Mouse (Mus musculus) kidney, embryonic 14.5 days (tissue): Measurements from ENCODE around the gene Cga. TPM values are rescaled to one million over a fixed set of nuclear protein-coding genes. Genes with fewer than 3 reads are reported as not detected.
A peak's percentile ranks its signal among the peaks of the same experiment; 100 is the strongest.

Source experiments
- ATAC-seq: fragments of 200-750 bp; cut with Nextera tagmentation; 2 replicates; pipeline ENCODE4 v1.8.0; 2017; ENCODE audit warnings: moderate number of reproducible peaks, mild to moderate bottlenecking, moderate TSS enrichment, moderate library complexity; ENCODE audit not compliant: low FRiP score, low TSS enrichment
- H3K27ac ChIP-seq: fragments of 300-500 bp; sonication (generic); 2 replicates; pipeline ENCODE4 v1.5.1; 2014; ENCODE audit warnings: low read depth, mild to moderate bottlenecking, low read length, moderate library complexity, mixed read lengths
- H3K27me3 ChIP-seq: fragments of 300-500 bp; sonication (generic); 2 replicates; pipeline ENCODE4 v1.6.1; 2014; ENCODE audit warnings: mild to moderate bottlenecking, low read length; ENCODE audit not compliant: control insufficient read depth, insufficient read depth
- H3K36me3 ChIP-seq: fragments of 300-500 bp; sonication (generic); 2 replicates; pipeline ENCODE4 v1.6.1; 2014; ENCODE audit warnings: low read length, mixed read lengths; ENCODE audit not compliant: control insufficient read depth, insufficient read depth
- H3K4me1 ChIP-seq: fragments of 300-500 bp; sonication (generic); 2 replicates; pipeline ENCODE4 v1.6.1; 2014; ENCODE audit warnings: low read length, mixed read lengths; ENCODE audit not compliant: control insufficient read depth, insufficient read depth
- H3K4me2 ChIP-seq: fragments of 300-500 bp; sonication (generic); replicated peaks from 2 replicates; pipeline ENCODE4 v1.6.1; 2014; ENCODE audit warnings: low read depth, mild to moderate bottlenecking, low read length
- H3K4me3 ChIP-seq: fragments of 300-500 bp; sonication (generic); 2 replicates; pipeline ENCODE4 v1.5.1; 2014; ENCODE audit warnings: mild to moderate bottlenecking, low read length
- H3K9ac ChIP-seq: fragments of 300-500 bp; sonication (generic); 2 replicates; pipeline ENCODE4 v1.6.1; 2014; ENCODE audit warnings: low read depth, mild to moderate bottlenecking, low read length, moderate library complexity
- H3K9me3 ChIP-seq: fragments of 300-500 bp; sonication (generic); 2 replicates; pipeline ENCODE4 v1.6.1; 2016; ENCODE audit warnings: low read length; ENCODE audit not compliant: control insufficient read depth
- WGBS: fragments of 180-500 bp; shearing (Covaris S2); extraction: QIAGEN DNeasy Blood & Tissue Kit; methylation state at CpG from one replicate; pipeline ENCODE4 v1.1.7; 2014; 5-methylcytosine and 5-hydroxymethylcytosine counted together
- polyA plus RNA-seq: library from polyadenylated mRNA; unstranded; fragments of >200 nt; fragmentation: Nextera tagmentation; extraction: Ambion mirVana; gene quantifications from 2 replicates; pipeline ENCODE4 v1.2.1, GENCODE M21; 2014

Cga gene
- polyA plus RNA-seq, 1 experiment from 2014 or later = not detected

DNA sequence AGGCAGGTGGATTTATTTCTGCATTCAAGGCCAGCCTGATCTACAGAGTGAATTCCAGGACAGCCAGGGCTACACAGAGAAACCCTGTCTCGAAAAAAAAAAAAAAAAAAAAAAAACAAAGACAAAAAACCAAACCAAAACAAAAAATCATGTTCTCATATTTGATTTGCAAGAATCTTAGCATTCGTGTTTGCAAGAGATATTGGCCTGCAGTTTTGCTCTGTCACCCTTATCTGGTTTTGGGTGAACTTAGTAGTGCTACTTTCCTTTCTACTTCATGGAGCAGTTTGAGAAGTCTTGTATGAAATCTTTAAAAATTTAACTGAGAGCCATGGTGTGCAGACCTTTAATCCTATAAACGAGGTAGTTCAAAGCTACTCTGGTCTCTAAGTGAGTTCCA, 23.8 kb upstream of the Cga start:
- ATAC-seq = no peak
- Histone ChIP-seq H3K4me1 (no peaks in the 10 kb centered on the region), H3K9ac (no peak overlapping the region), H3K27me3 (no peaks in the 10 kb centered on the region), H3K4me3 (no peak overlapping the region), H3K36me3 (no peaks in the 10 kb centered on the region; the same call in 1 of the 2 replicates), H3K4me2 (no peak overlapping the region), H3K27ac (no peak overlapping the region), H3K9me3 (no peaks in the 10 kb centered on the region)
- 92% methylated on average over 3 of the region's 3 CpGs for WGBS

DNA sequence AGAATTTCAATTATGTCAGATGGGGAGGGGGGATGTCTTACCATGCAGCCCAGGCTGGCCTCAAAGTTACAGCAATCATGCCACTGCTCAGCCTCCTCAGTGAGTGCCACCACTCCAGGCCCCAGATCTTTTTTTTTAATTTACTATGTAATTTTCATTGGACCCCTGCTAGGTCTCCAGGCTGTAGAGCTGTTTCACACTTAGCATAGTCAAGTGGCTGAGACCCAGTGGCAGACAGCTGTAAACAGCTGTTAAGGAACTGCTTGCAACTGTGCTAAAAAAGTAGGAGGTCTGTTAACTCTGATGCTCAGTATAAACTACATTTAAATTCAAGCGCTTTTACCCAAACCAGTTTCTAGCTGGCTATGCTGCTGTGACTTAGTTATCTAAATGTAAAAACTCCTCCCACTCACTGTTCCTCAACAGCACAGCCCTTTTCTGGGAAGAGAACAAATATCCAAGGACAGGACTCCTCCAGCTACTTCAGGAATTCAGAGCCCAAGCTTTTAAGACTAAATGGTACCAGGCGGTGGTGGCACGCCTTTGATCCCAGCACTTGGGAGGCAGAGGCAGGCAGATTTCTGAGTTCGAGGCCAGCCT, 20.6 kb upstream of the Cga start:
- no peak overlapping the region for H3K27ac ChIP-seq
- H3K27me3 ChIP-seq = no peaks in the 10 kb centered on the region
- no peaks in the 10 kb centered on the region for H3K4me1 ChIP-seq
- WGBS = 94% methylated on average over 4 of the region's 4 CpGs
- no peak overlapping the region for H3K4me3 ChIP-seq
- H3K36me3 ChIP-seq = peaks cover 2% of the 10 kb centered on the region; the same call in 1 of the 2 replicates
- no peak overlapping the region for H3K9ac ChIP-seq
- no peak; the same call in 1 of the 2 replicates for ATAC-seq
- H3K9me3 ChIP-seq = no peaks in the 10 kb centered on the region
- no peak overlapping the region for H3K4me2 ChIP-seq

- Histone ChIP-seq H3K27me3 (no peaks in the 10 kb centered on the region), H3K27ac (no peak overlapping the region), H3K36me3 (peaks cover 2% of the 10 kb centered on the region; the same call in 1 of the 2 replicates), H3K9me3 (no peaks in the 10 kb centered on the region), H3K4me1 (no peaks in the 10 kb centered on the region), H3K4me3 (no peak overlapping the region), H3K9ac (no peak overlapping the region), H3K4me2 (no peak overlapping the region)
- 80% methylated on average over 1 of the region's 1 CpGs for WGBS
- no peak for ATAC-seq
These were observed 19.3 kb upstream of the Cga start for GRCm38 (mm10) chr4:34874234-34874633.

DNA sequence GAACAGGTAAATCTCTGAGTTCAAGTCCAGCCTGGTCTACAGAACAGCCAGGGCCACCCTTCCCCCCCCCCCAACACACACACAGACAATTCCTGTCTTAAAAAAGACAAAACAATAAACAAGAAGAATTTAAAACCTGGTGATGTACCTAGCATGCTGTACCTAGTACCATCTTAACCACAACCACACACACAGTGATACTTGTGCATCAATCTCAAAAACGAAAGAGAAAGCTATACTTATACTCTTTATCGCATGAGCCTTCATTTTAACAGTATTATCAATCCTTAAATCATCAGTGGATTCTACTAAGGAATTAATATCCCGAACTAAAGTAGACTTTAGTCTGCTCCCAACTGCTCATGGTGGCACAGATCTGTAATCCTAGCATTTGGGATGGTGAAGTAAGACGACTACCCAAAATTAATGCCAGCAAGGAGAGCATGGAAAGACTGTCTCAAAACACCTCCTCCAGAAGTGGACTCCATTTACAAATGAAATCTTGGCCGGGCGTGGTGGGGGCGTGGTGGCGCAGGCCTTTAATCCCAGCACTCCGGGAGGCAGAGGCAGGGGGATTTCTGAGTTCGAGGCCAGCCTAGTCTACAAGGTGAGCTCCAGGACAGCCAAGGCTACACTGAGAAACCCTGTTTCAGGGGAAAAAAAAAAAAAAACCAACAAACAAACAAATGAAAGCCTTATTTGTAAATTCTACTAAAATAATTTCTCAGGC, 12.5 kb upstream of the Cga start:
- H3K9ac ChIP-seq = peak overlapping the region; percentile 100; the same call in 1 of the 2 replicates
- no peak overlapping the region for H3K27ac ChIP-seq
- ATAC-seq = no peak
- no peaks in the 10 kb centered on the region for H3K9me3 ChIP-seq
- 87% methylated on average over 10 of the region's 10 CpGs for WGBS
- H3K4me2 ChIP-seq = peak overlapping the region; percentile 71
- H3K36me3 ChIP-seq = peaks cover 2% of the 10 kb centered on the region; the same call in 1 of the 2 replicates
- H3K4me1 ChIP-seq = peaks cover 10% of the 10 kb centered on the region; the same call in 1 of the 2 replicates
- no peaks in the 10 kb centered on the region for H3K27me3 ChIP-seq
- peak overlapping the region; percentile 89; the same call in 1 of the 2 replicates for H3K4me3 ChIP-seq

- Histone ChIP-seq H3K9me3 (no peaks in the 10 kb centered on the region), H3K27me3 (no peaks in the 10 kb centered on the region), H3K27ac (peak overlapping the region; percentile 99; the same call in 1 of the 2 replicates), H3K9ac (peak overlapping the region; percentile 100), H3K4me1 (peaks cover 10% of the 10 kb centered on the region; the same call in 1 of the 2 replicates), H3K36me3 (peaks cover 2% of the 10 kb centered on the region; the same call in 1 of the 2 replicates), H3K4me2 (peak overlapping the region; percentile 71), H3K4me3 (peak overlapping the region; percentile 89)
- no peak for ATAC-seq
- whole genome bisulfite sequencing = 14% methylated on average over 4 of the region's 4 CpGs
These were observed 11.7 kb upstream of the Cga start for GRCm38 (mm10) chr4:34881851-34882250.

GRCm38 (mm10) chr4:34882291-34882769, 11.2 kb upstream of the Cga start:
- WGBS = 0% methylated on average over 35 of the region's 58 CpGs
- H3K9me3 ChIP-seq = no peaks in the 10 kb centered on the region
- no peaks in the 10 kb centered on the region for H3K27me3 ChIP-seq
- peak overlapping the region; percentile 89 for H3K4me3 ChIP-seq
- peak overlapping the region; percentile 100 for H3K9ac ChIP-seq
- peak overlapping the region; percentile 71 for H3K4me2 ChIP-seq
- peak overlapping the region; percentile 99 for H3K27ac ChIP-seq
- H3K36me3 ChIP-seq = 0 out of 2 replicates have a peak, but pooled peaks cover 1% of the 10 kb centered on the region
- H3K4me1 ChIP-seq = peaks cover 10% of the 10 kb centered on the region; the same call in 1 of the 2 replicates
- peak; percentile 70 for ATAC-seq

DNA sequence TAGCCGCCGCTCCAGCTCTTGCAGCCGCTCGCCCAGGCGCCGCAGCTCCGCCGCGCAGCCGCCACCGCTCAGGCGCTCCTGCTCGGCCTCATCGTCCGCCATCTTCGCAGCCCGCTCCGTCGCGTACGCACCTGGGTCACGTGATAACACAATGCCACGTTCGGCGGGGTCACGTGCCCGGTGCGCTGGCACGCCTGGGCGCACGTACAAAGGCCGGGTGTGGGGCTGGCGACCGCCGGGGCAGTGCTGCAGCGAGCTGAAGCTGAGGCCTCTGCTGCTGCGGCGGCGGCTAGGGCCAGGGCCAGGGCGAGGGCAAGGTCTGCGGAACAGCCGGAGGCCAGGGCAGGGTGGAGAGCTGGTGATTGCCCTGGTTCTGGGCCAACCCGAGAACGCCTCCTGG, 10.8 kb upstream of the Cga start, which contains the start of gene Zfp292:
Gene Zfp292, minus strand, starts transcription at position 143 of the 400 bp plus-strand sequence.
- Histone ChIP-seq H3K36me3 (no peaks in the 10 kb centered on the region), H3K9ac (peak within 1 kb of the TSS; percentile 100), H3K27me3 (no peaks in the 10 kb centered on the region), H3K9me3 (no peaks in the 10 kb centered on the region), H3K4me2 (peak within 1 kb of the TSS; percentile 71), H3K27ac (peak within 1 kb of the TSS; percentile 99), H3K4me3 (peak within 1 kb of the TSS; percentile 89), H3K4me1 (peaks cover 10% of the 10 kb centered on the region; the same call in 1 of the 2 replicates)
- 1% methylated on average over 39 of the region's 44 CpGs for WGBS
- peak; percentile 92 for ATAC-seq

GRCm38 (mm10) chr4:34883366-34884029, 10.1 kb upstream of the Cga start:
- peaks cover 4% of the 10 kb centered on the region; the same call in 1 of the 2 replicates for H3K27me3 ChIP-seq

More at GRCm38 (mm10) chr4:34883366-34884029, 10.1 kb upstream of the Cga start:
- Histone ChIP-seq H3K4me2 (peak overlapping the region; percentile 71), H3K27ac (peak overlapping the region; percentile 99), H3K9ac (peak overlapping the region; percentile 100), H3K36me3 (no peaks in the 10 kb centered on the region), H3K9me3 (no peaks in the 10 kb centered on the region), H3K4me3 (peak overlapping the region; percentile 89), H3K4me1 (peaks cover 10% of the 10 kb centered on the region; the same call in 1 of the 2 replicates)
- 31% methylated on average over 16 of the region's 16 CpGs for whole genome bisulfite sequencing
- ATAC-seq = no peak
